Mouse (Mus musculus): ENCODE data around the gene H2-DMb2. TPM values are rescaled to one million over a fixed set of nuclear protein-coding genes. Genes with fewer than 3 reads are reported as not detected.

The H2-DMb2 gene
- polyA plus RNA-seq, 1 experiment, result 15.6 TPM

DNA sequence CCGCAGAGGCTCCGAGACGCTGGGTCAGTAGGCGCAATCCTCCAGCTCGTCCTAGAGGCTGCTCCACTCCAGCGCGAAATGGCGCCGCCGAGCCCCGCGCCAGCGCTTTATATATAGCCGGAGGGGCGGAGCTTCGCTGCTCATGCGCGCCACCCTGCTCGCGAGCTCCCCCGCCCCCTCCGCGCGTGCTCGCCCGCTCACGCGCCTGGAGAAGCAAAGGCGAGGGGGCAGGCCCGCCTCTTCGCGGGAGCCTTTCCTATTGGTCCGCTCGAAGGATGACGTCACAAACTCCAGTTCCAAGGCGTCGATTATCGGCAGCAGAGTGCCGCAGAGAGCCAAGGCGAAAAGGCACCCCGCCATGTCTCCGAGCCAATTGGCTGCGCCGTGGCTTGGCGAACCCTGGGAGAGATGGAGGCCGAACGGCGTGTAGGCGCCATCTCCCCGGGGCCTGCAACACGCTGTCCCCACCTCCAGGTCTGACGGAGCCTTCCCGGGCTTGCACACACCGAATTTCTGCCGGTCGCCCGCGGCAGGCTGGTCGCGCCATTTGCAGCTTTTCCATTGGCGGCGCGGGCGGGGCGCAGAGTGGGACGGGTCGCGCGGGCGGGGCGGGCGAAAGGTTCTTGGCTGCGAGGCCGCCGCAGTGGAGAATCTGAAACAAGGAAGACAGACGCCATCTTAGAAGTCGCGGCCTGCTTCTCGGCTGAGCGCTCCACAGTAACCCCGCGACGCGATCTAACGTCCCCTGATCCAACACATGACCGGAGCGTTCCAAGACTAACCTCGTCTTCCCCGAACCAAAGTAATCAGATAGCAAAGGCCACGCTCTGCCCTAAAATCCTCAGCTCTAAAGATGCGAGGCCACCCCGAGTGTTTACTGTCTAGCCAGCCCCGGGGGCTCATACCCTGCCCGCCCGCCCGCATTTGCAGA is 23.6 kb upstream of the H2-DMb2 start, which contains the start of gene H2-DMa:
TSS of gene H2-DMa (plus strand) at position 293 of the 931 bp plus-strand sequence.
- peak; percentile 99 for DNase-seq
- peak within 1 kb of the TSS; percentile 99 for H3K4me3 ChIP-seq (ENCODE audit: insufficient read depth, low read depth, low read length)
- H3K4me1 ChIP-seq (ENCODE audit: control insufficient read depth, insufficient read depth, low read length), result peaks cover 6% of the 10 kb centered on the region
- H3K36me3 ChIP-seq (ENCODE audit: control insufficient read depth, insufficient read depth, low read length), result peaks cover 28% of the 10 kb centered on the region
- WGBS, result under 1% methylated on average over 96 of the region's 96 CpGs
- peak; percentile 97 for TF ChIP-seq POLR2A (IDR thresholded peaks at IDR 0.05; ENCODE audit: low read depth, low read length)
- no peak for TF ChIP-seq CTCF (conservative IDR thresholded peaks at IDR 0.05; ENCODE audit: insufficient read depth, insufficient read length, low read depth, low read length)
- H3K27ac ChIP-seq (ENCODE audit: insufficient read depth, low read depth, low read length), result peak within 1 kb of the TSS; percentile 100
- H3K27me3 ChIP-seq (replicated peaks; ENCODE audit: control insufficient read depth, insufficient read depth, low read length), result no peaks in the 10 kb centered on the region

DNA sequence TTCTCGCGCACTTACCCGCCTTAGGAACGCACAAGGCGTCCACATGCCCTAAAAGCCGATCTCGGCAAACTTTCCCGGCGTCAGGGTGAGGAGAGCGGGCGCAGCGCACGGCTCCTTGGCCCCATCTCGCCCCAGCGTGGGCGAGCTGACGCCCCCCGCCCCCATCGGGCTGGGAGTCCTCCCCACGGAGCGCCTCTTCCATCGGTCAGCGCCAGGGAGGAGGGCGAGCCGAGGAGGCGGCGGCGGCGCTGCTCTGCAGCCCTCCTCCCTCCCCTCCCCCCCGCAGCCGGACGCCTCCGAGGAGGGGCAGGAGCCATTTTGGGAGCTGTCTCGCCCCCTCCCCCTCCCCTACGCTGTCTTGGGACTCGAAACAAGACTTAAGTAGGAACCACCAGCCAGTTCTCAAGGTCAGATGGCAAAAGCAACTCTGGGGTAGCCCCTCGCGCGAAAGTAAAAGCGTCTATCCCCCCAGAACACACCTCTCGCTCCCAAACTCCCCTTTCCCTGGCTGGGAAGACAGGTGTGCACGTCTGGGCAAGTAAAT is 22.9 kb upstream of the H2-DMb2 start:
- peak; percentile 94 for DNase-seq
- Histone ChIP-seq H3K27ac (ENCODE audit: insufficient read depth, low read depth, low read length) (peak overlapping the region; percentile 100), H3K4me1 (ENCODE audit: control insufficient read depth, insufficient read depth, low read length) (peaks cover 6% of the 10 kb centered on the region), H3K36me3 (ENCODE audit: control insufficient read depth, insufficient read depth, low read length) (peaks cover 23% of the 10 kb centered on the region), H3K4me3 (ENCODE audit: insufficient read depth, low read depth, low read length) (peak overlapping the region; percentile 99), H3K27me3 (replicated peaks; ENCODE audit: control insufficient read depth, insufficient read depth, low read length) (no peaks in the 10 kb centered on the region)
- WGBS, result under 1% methylated on average over 41 of the region's 42 CpGs
- TF ChIP-seq POLR2A (IDR thresholded peaks at IDR 0.05; ENCODE audit: low read depth, low read length) (peak; percentile 38), CTCF (conservative IDR thresholded peaks at IDR 0.05; ENCODE audit: insufficient read depth, insufficient read length, low read depth, low read length) (no peak)

GRCm38 (mm10) chr17:34120814-34121171 is 22.3 kb upstream of the H2-DMb2 start:
- WGBS, result 1% methylated on average over 31 of the region's 31 CpGs
- peak; percentile 94 for DNase-seq
- TF ChIP-seq CTCF (conservative IDR thresholded peaks at IDR 0.05; ENCODE audit: insufficient read depth, insufficient read length, low read depth, low read length) (no peak), POLR2A (IDR thresholded peaks at IDR 0.05; ENCODE audit: low read depth, low read length) (no peak)
- Histone ChIP-seq H3K27me3 (replicated peaks; ENCODE audit: control insufficient read depth, insufficient read depth, low read length) (no peaks in the 10 kb centered on the region), H3K27ac (ENCODE audit: insufficient read depth, low read depth, low read length) (peak overlapping the region; percentile 100), H3K4me3 (ENCODE audit: insufficient read depth, low read depth, low read length) (peak overlapping the region; percentile 99), H3K4me1 (ENCODE audit: control insufficient read depth, insufficient read depth, low read length) (peaks cover 6% of the 10 kb centered on the region), H3K36me3 (ENCODE audit: control insufficient read depth, insufficient read depth, low read length) (peaks cover 18% of the 10 kb centered on the region)

DNA sequence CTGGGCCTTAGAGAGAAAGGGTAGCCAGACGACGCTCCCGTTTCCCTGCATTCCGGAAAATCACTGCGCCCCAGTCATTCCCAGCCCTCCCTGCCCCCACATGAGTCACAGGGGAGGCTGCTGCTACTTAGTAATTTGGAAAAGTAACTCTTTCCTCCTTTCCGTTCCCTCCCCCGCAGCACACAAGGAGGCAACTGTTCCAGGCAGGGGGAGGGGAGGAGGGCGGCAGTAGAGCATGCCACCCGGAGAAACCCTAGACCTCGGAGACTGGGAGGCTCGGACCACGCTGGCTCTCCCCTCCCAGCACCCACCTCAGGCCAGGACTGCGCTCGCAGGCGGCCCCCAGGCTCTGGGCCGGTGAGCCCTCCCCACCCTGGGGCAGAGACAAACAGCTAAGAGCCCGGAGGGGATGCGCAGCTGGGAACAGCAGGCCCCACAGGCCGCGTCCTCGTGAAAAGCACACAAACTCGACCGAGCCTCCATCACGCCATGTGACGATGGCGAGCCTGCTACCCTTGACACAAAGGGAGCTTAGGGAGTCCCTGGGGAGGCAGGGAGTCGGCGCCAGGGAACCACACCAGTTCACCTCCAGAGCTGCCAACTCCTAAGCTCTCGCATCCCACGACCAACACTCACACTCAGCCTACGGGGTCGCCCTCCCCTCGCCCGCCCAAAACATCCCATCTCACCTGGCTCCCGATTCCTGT is 21.8 kb upstream of the H2-DMb2 start:
- H3K27ac ChIP-seq (ENCODE audit: insufficient read depth, low read depth, low read length), result peak overlapping the region; percentile 99
- under 1% methylated on average over 33 of the region's 35 CpGs for WGBS
- peaks cover 6% of the 10 kb centered on the region for H3K4me1 ChIP-seq (ENCODE audit: control insufficient read depth, insufficient read depth, low read length)
- peak; percentile 66 for TF ChIP-seq POLR2A (IDR thresholded peaks at IDR 0.05; ENCODE audit: low read depth, low read length)
- no peak for TF ChIP-seq CTCF (conservative IDR thresholded peaks at IDR 0.05; ENCODE audit: insufficient read depth, insufficient read length, low read depth, low read length)
- no peaks in the 10 kb centered on the region for H3K27me3 ChIP-seq (replicated peaks; ENCODE audit: control insufficient read depth, insufficient read depth, low read length)
- peaks cover 15% of the 10 kb centered on the region for H3K36me3 ChIP-seq (ENCODE audit: control insufficient read depth, insufficient read depth, low read length)
- peak overlapping the region; percentile 99 for H3K4me3 ChIP-seq (ENCODE audit: insufficient read depth, low read depth, low read length)
- peak; percentile 94 for DNase-seq

DNA sequence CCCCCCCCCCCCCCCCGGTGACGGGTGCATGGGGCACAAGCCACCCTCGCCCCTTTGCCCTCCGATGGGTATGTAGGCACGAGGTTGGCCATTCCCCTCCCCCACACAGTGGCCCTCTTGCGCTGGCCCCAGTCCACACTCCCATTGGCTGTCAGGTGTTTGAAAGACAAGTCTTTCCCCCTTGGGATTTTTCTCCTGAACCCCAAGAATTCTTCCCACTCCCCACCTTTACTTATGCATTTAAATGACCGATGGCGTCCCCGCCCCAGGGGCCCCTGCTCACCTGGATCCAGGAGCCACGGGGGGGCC is 21.3 kb upstream of the H2-DMb2 start:
- 2% methylated on average over 7 of the region's 10 CpGs for WGBS

GRCm38 (mm10) chr17:34122188-34122984 is 20.7 kb upstream of the H2-DMb2 start, which contains the start of gene Brd2:
Gene Brd2, minus strand, starts transcription at chr17:34122634.
- peaks cover 9% of the 10 kb centered on the region for H3K36me3 ChIP-seq (ENCODE audit: control insufficient read depth, insufficient read depth, low read length)
- H3K4me3 ChIP-seq (ENCODE audit: insufficient read depth, low read depth, low read length), result peak within 1 kb of the TSS; percentile 99
- H3K27ac ChIP-seq (ENCODE audit: insufficient read depth, low read depth, low read length), result peak within 1 kb of the TSS; percentile 99
- WGBS, result under 1% methylated on average over 74 of the region's 75 CpGs
- TF ChIP-seq CTCF (conservative IDR thresholded peaks at IDR 0.05; ENCODE audit: insufficient read depth, insufficient read length, low read depth, low read length) (no peak), POLR2A (IDR thresholded peaks at IDR 0.05; ENCODE audit: low read depth, low read length) (no peak)
- DNase-seq, result peak; percentile 98
- H3K4me1 ChIP-seq (ENCODE audit: control insufficient read depth, insufficient read depth, low read length), result peaks cover 5% of the 10 kb centered on the region; the same call in 1 of the 2 replicates
- H3K27me3 ChIP-seq (replicated peaks; ENCODE audit: control insufficient read depth, insufficient read depth, low read length), result no peaks in the 10 kb centered on the region

More for the DNA sequence above, 21.3 kb upstream of the H2-DMb2 start:
- no peaks in the 10 kb centered on the region for H3K27me3 ChIP-seq (replicated peaks; ENCODE audit: control insufficient read depth, insufficient read depth, low read length)
- H3K27ac ChIP-seq (ENCODE audit: insufficient read depth, low read depth, low read length), result peak overlapping the region; percentile 99
- peak; percentile 87 for DNase-seq
- peaks cover 2% of the 10 kb centered on the region for H3K4me1 ChIP-seq (ENCODE audit: control insufficient read depth, insufficient read depth, low read length)
- H3K4me3 ChIP-seq (ENCODE audit: insufficient read depth, low read depth, low read length), result peak overlapping the region; percentile 99
- H3K36me3 ChIP-seq (ENCODE audit: control insufficient read depth, insufficient read depth, low read length), result peaks cover 10% of the 10 kb centered on the region
- TF ChIP-seq CTCF (conservative IDR thresholded peaks at IDR 0.05; ENCODE audit: insufficient read depth, insufficient read length, low read depth, low read length) (no peak), POLR2A (IDR thresholded peaks at IDR 0.05; ENCODE audit: low read depth, low read length) (no peak)

Data from kidney, adult 2 months (tissue).